Mouse (Mus musculus): ENCODE measurements at regions not wholly inside any gene's neighbourhood (a gene's known extent, or its start where the extent isn't known, plus 50 kb on each side); places are given as distances from the start of the nearest gene placed in this dataset.
A peak's percentile ranks its signal among the peaks of the same experiment; 100 is the strongest.

GRCm38 (mm10) chr15:5414401-5414800 lies 170.4 kb upstream of the Ptger4 start:
- DNase-seq (ENCODE audit: low read depth, low spot score): peak; percentile 3

GRCm38 (mm10) chr15:5416031-5416430 lies 172.0 kb upstream of the Ptger4 start:
- peak; percentile 6 for DNase-seq (ENCODE audit: low read depth, low spot score)

- DNase-seq (ENCODE audit: low read depth, low spot score): no peak
Measured at GRCm38 (mm10) chr15:5426641-5427040, 182.7 kb upstream of the Ptger4 start.

- DNase-seq (ENCODE audit: low read depth, low spot score): no peak
Measured at GRCm38 (mm10) chr15:5427319-5428048, 183.5 kb upstream of the Ptger4 start.

GRCm38 (mm10) chr15:5432018-5432417 lies 188.0 kb upstream of the Ptger4 start:
- no peak for DNase-seq (ENCODE audit: low read depth, low spot score)

GRCm38 (mm10) chr15:5437020-5437419 lies 193.0 kb upstream of the Ptger4 start:
- no peak for DNase-seq (ENCODE audit: low read depth, low spot score)

- DNase-seq (ENCODE audit: low read depth, low spot score): peak; percentile 18
Measured at GRCm38 (mm10) chr15:5446040-5446755, 202.2 kb upstream of the Ptger4 start.

- no peak for DNase-seq (ENCODE audit: low read depth, low spot score)
Measured at GRCm38 (mm10) chr15:5446756-5447314, 202.8 kb upstream of the Ptger4 start.

GRCm38 (mm10) chr15:5447707-5448496 lies 203.9 kb upstream of the Ptger4 start:
- DNase-seq (ENCODE audit: low read depth, low spot score): no peak

- DNase-seq (ENCODE audit: low read depth, low spot score): no peak
Measured at GRCm38 (mm10) chr15:5459083-5459482, 215.1 kb upstream of the Ptger4 start.

- no peak for DNase-seq (ENCODE audit: low read depth, low spot score)
Measured at GRCm38 (mm10) chr15:5459580-5459979, 215.6 kb upstream of the Ptger4 start.

GRCm38 (mm10) chr15:5462651-5463050 lies 218.7 kb upstream of the Ptger4 start:
- no peak for DNase-seq (ENCODE audit: low read depth, low spot score)

- no peak for DNase-seq (ENCODE audit: low read depth, low spot score)
Measured at GRCm38 (mm10) chr15:5464732-5465131, 220.7 kb upstream of the Ptger4 start.

- DNase-seq (ENCODE audit: low read depth, low spot score): no peak
Measured at GRCm38 (mm10) chr15:5468535-5469073, 224.6 kb upstream of the Ptger4 start.

- DNase-seq (ENCODE audit: low read depth, low spot score): no peak
Measured at GRCm38 (mm10) chr15:5475389-5475995, 231.5 kb upstream of the Ptger4 start.

- DNase-seq (ENCODE audit: low read depth, low spot score): no peak
Measured at GRCm38 (mm10) chr15:5493286-5493685, 249.3 kb upstream of the Ptger4 start.

- DNase-seq (ENCODE audit: low read depth, low spot score): peak; percentile 1
Measured at GRCm38 (mm10) chr15:5495187-5495849, 251.3 kb upstream of the Ptger4 start.

GRCm38 (mm10) chr15:5495954-5496353 lies 252.0 kb upstream of the Ptger4 start:
- DNase-seq (ENCODE audit: low read depth, low spot score): no peak

GRCm38 (mm10) chr15:5504502-5504901 lies 260.5 kb upstream of the Ptger4 start:
- DNase-seq (ENCODE audit: low read depth, low spot score): no peak

- no peak for DNase-seq (ENCODE audit: low read depth, low spot score)
Measured at GRCm38 (mm10) chr15:5506848-5507544, 263.0 kb upstream of the Ptger4 start.

Measured in skeletal muscle tissue, adult 2 months (tissue).